23 mouse cellular contexts compared by ENCODE assay signal in the genomic region with DNA sequence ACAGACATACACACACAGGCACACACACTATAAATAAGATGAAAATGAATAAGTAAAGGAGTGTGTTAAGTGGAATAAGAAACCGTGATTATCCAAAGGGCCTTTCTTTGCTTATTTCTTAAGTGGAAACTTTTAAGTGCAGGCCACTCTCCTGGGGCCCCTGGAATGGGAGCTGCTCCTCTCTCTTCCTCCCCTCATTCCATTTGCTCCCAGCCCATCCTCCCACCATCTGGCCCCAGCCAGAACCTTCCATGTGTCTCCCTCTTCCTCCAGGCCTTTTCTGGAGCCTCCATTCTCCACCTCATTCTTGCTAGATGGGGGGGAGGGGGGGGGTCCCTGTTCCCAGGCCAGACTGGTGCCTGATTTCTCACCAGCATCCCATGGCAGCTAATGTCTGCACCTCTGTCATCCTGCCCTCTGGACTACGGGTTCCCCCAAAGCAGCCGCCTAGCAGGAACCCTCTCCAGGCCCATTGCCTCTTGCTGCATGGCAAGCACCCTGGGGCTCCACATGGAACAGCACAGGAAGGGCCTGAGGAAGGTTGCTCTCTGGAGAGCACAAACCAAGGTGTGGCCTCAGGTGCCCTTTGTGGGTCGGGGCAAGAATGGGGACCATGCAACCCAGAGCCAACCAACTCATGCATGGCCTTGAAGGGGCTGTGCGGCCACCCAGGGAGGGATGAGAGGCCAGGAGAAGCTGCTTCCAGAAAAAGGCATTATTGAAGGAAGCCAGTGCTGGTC.
"Had no signal": no experiment of that assay in that cellular context is flagged by ENCODE, and none has a peak within 500 bp of the region (broad histone marks: within the 10 kb centered on the region; RNA-seq: fewer than 3 reads in every experiment).

No protein-coding gene starts in this region.

- H3K4me3 ChIP-seq: kidney, embryonic 15.5 days; limb, embryonic 10.5 days; limb, embryonic 13.5 days; liver, embryonic 12.5 days; liver, embryonic 15.5 days; lung, embryonic 15.5 days; megakaryocyte, embryonic 14.5 days; neural tube, embryonic 12.5 days; neural tube, embryonic 15.5 days; stomach, embryonic 15.5 days had no signal

- H3K27ac ChIP-seq: kidney, embryonic 15.5 days; limb, embryonic 10.5 days; limb, embryonic 13.5 days; liver, embryonic 12.5 days; liver, embryonic 15.5 days; lung, embryonic 15.5 days; neural tube, embryonic 12.5 days; neural tube, embryonic 15.5 days; stomach, embryonic 15.5 days had no signal

- DNase-seq: kidney, adult 8-10 months; kidney, postnatal 10 days; kidney, postnatal 36 days; layer of hippocampus, postnatal 36 days; liver; lung, adult 18-20 months; lung, postnatal 10 days; lung, postnatal 36 days; midbrain, embryonic 14.5 days; retina, postnatal 1 day; right cerebral cortex, postnatal 25 days; spleen, adult 18-20 months; thymus, postnatal 25 days had no signal
